Mouse (Mus musculus) midbrain, embryonic 16.5 days (tissue): Measurements from ENCODE around the gene Hmgcl. TPM values are rescaled to one million over a fixed set of nuclear protein-coding genes. Genes with fewer than 3 reads are reported as not detected.

Source experiments
- ATAC-seq: fragments of 200-750 bp; cut with Nextera tagmentation; 2 replicates; pipeline ENCODE4 v1.8.0; 2017; ENCODE audit warnings: moderate TSS enrichment
- H3K27ac ChIP-seq: fragments of 300-500 bp; sonication (generic); 2 replicates; pipeline ENCODE4 v1.5.1; 2014; ENCODE audit warnings: mild to moderate bottlenecking, low read length, mixed read lengths
- H3K27me3 ChIP-seq: fragments of 300-500 bp; sonication (generic); 2 replicates; pipeline ENCODE4 v1.6.1; 2014; ENCODE audit warnings: low read depth, low read length, mixed read lengths; ENCODE audit not compliant: control insufficient read depth, insufficient read depth
- H3K36me3 ChIP-seq: fragments of 300-500 bp; sonication (generic); 2 replicates; pipeline ENCODE4 v1.6.1; 2014; ENCODE audit warnings: mild to moderate bottlenecking, low read length, moderate library complexity, mixed read lengths; ENCODE audit not compliant: control insufficient read depth, insufficient read depth
- H3K4me1 ChIP-seq: fragments of 300-500 bp; sonication (generic); 2 replicates; pipeline ENCODE4 v1.6.1; 2014; ENCODE audit warnings: mild to moderate bottlenecking, low read length, mixed read lengths; ENCODE audit not compliant: control insufficient read depth, insufficient read depth
- H3K4me2 ChIP-seq: fragments of 300-500 bp; sonication (generic); 2 replicates; pipeline ENCODE4 v1.6.1; 2014; ENCODE audit warnings: mild to moderate bottlenecking, low read length, mixed read lengths
- H3K4me3 ChIP-seq: fragments of 300-500 bp; sonication (generic); 2 replicates; pipeline ENCODE4 v1.5.1; 2014; ENCODE audit warnings: low read depth, mild to moderate bottlenecking, low read length, moderate library complexity, mixed read lengths
- H3K9ac ChIP-seq: fragments of 300-500 bp; sonication (generic); 2 replicates; pipeline ENCODE4 v1.6.1; 2014; ENCODE audit warnings: low read depth, low read length, mixed read lengths
- H3K9me3 ChIP-seq: fragments of 300-500 bp; sonication (generic); replicated peaks from 2 replicates; pipeline ENCODE4 v1.6.1; 2014; ENCODE audit warnings: mild to moderate bottlenecking, low read length, mixed read lengths; ENCODE audit not compliant: control insufficient read depth, poor library complexity, severe bottlenecking
- WGBS: fragments of 180-500 bp; shearing (Covaris S2); extraction: QIAGEN DNeasy Blood & Tissue Kit; methylation state at CpG from one replicate; pipeline ENCODE4 v1.1.7; 2014; 5-methylcytosine and 5-hydroxymethylcytosine counted together
- polyA plus RNA-seq: library from polyadenylated mRNA; unstranded; fragments of >200 nt; fragmentation: Nextera tagmentation; extraction: Ambion mirVana; gene quantifications from 2 replicates; pipeline ENCODE4 v1.2.1, GENCODE M21; 2015

The Hmgcl gene
- polyA plus RNA-seq, 1 experiment from 2014 or later: 68.6 TPM

GRCm38 (mm10) chr4:136004107-136004675 is 57.9 kb downstream of the Hmgcl start:
- no peak overlapping the region for H3K27ac ChIP-seq
- no peaks in the 10 kb centered on the region for H3K27me3 ChIP-seq
- H3K36me3 ChIP-seq: peaks cover 36% of the 10 kb centered on the region
- no peak overlapping the region for H3K4me2 ChIP-seq
- H3K9me3 ChIP-seq: no peaks in the 10 kb centered on the region
- H3K9ac ChIP-seq: no peak overlapping the region
- no peaks in the 10 kb centered on the region for H3K4me1 ChIP-seq
- no peak for ATAC-seq
- H3K4me3 ChIP-seq: no peak overlapping the region
- 90% methylated on average over 5 of the region's 5 CpGs for WGBS

DNA sequence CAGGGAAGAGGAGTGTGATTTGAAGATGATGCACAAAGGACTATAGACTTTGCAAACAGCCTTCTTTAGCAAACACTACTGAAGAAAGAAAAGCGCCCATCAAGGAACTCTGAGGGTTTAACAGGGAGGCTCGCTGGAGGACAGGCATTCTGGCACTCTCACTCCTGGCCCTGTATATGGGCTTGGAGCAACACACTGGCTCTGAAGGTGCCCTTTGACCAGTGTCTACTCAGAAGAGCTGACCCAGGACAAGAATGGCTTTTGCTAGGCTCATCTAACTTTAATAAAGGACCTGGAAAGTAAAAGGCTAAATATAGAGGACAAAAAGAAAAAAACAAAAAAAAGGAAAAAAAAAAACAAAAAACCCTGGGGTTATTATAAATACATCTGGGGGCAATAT is 58.7 kb downstream of the Hmgcl start:
- Histone ChIP-seq H3K9ac (no peak overlapping the region), H3K4me1 (no peaks in the 10 kb centered on the region), H3K9me3 (no peaks in the 10 kb centered on the region), H3K4me2 (no peak overlapping the region), H3K27me3 (no peaks in the 10 kb centered on the region), H3K36me3 (peaks cover 42% of the 10 kb centered on the region), H3K27ac (no peak overlapping the region), H3K4me3 (no peak overlapping the region)
- no peak for ATAC-seq
- WGBS: 88% methylated on average over 2 of the region's 2 CpGs

- 98% methylated on average over 3 of the region's 3 CpGs for WGBS
- Histone ChIP-seq H3K4me1 (no peaks in the 10 kb centered on the region), H3K27ac (no peak overlapping the region), H3K27me3 (no peaks in the 10 kb centered on the region), H3K9me3 (no peaks in the 10 kb centered on the region), H3K4me2 (no peak overlapping the region), H3K9ac (no peak overlapping the region), H3K4me3 (no peak overlapping the region), H3K36me3 (peaks cover 48% of the 10 kb centered on the region)
- no peak for ATAC-seq
These were observed 60.6 kb downstream of the Hmgcl start for GRCm38 (mm10) chr4:136006821-136007220.

GRCm38 (mm10) chr4:136008782-136009447 is 62.7 kb downstream of the Hmgcl start:
- 96% methylated on average over 8 of the region's 8 CpGs for WGBS

DNA sequence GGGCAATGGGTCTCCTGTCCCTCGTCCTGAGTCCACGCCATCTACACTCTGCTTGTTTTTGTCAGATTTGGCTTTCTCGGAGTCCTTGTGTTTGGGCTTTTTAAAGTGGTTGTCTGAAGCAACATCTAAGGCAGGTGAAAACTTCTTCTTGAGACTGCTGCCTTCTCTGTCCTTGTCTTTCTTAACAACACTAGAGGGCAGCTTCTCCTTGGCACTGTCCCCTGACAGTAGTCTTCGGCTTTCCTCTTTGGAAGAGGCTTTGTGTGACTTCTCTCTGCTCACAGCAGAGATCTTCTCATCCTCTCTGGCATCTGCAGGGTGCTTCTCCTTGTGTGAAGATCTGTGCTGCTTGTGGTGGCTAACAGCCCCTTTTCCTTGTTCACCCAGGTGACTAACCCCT is 64.3 kb downstream of the Hmgcl start:
- no peak overlapping the region for H3K4me3 ChIP-seq
- H3K4me2 ChIP-seq: no peak overlapping the region
- peaks cover 41% of the 10 kb centered on the region for H3K36me3 ChIP-seq
- no peak overlapping the region for H3K27ac ChIP-seq
- no peaks in the 10 kb centered on the region for H3K4me1 ChIP-seq
- no peaks in the 10 kb centered on the region for H3K9me3 ChIP-seq
- 95% methylated on average over 4 of the region's 4 CpGs for WGBS
- H3K9ac ChIP-seq: no peak overlapping the region
- no peak for ATAC-seq
- H3K27me3 ChIP-seq: no peaks in the 10 kb centered on the region

More at GRCm38 (mm10) chr4:136008782-136009447, 62.7 kb downstream of the Hmgcl start:
- no peak for ATAC-seq
- Histone ChIP-seq H3K36me3 (peaks cover 45% of the 10 kb centered on the region), H3K27me3 (no peaks in the 10 kb centered on the region), H3K27ac (no peak overlapping the region), H3K4me2 (no peak overlapping the region), H3K4me1 (no peaks in the 10 kb centered on the region), H3K4me3 (no peak overlapping the region), H3K9me3 (no peaks in the 10 kb centered on the region), H3K9ac (no peak overlapping the region)

Other genes starting within 250 kb of the Hmgcl start
- gene Il22ra1, start 218.3 kb upstream of the Hmgcl start, polyA plus RNA-seq: not detected in 2 replicates
- gene Myom3, start 186.7 kb upstream of the Hmgcl start, polyA plus RNA-seq: 0.45 and 0.57 TPM in 2 replicates
- 190 and 211 TPM in 2 replicates for gene Srsf10, start 90.7 kb upstream of the Hmgcl start, polyA plus RNA-seq
- gene Pnrc2, start 72.6 kb upstream of the Hmgcl start, polyA plus RNA-seq: 94.2 and 97.5 TPM in 2 replicates
- 0.06 and 0.14 TPM in 2 replicates for gene Cnr2, start 51.1 kb upstream of the Hmgcl start, polyA plus RNA-seq
- 66.0 and 70.1 TPM in 2 replicates for gene Fuca1, start 25.7 kb upstream of the Hmgcl start, polyA plus RNA-seq
- 41.2 and 47.7 TPM in 2 replicates for gene Gale, start 17.3 kb downstream of the Hmgcl start, polyA plus RNA-seq
- gene Lypla2, start 26.2 kb downstream of the Hmgcl start, polyA plus RNA-seq: 209 and 230 TPM in 2 replicates
- 68.3 and 72.0 TPM in 2 replicates for gene Pithd1, start 40.8 kb downstream of the Hmgcl start, polyA plus RNA-seq
- gene Eloa, start 75.3 kb downstream of the Hmgcl start, polyA plus RNA-seq: 26.7 and 28.7 TPM in 2 replicates
- gene Rpl11, start 107.0 kb downstream of the Hmgcl start, polyA plus RNA-seq: 245 and 251 TPM in 2 replicates
- 110 and 114 TPM in 2 replicates for gene Id3, start 197.0 kb downstream of the Hmgcl start, polyA plus RNA-seq
- 1.4 and 1.6 TPM in 2 replicates for gene E2f2, start 225.9 kb downstream of the Hmgcl start, polyA plus RNA-seq